16 mouse cellular contexts compared by ENCODE assay signal in genomic region chr16:6955102-6955675, GRCm38 (mm10).
"Had no signal": no experiment of that assay in that cellular context is flagged by ENCODE, and none has a peak within 500 bp of the region (broad histone marks: within the 10 kb centered on the region; RNA-seq: fewer than 3 reads in every experiment).

No protein-coding gene starts in this region.

- H3K4me3 ChIP-seq: midbrain, embryonic 12.5 days; midbrain, embryonic 15.5 days; neural tube, embryonic 12.5 days; neural tube, embryonic 15.5 days had no signal

- H3K27ac ChIP-seq: kidney, postnatal 0 days; liver, embryonic 14.5 days; macrophage; midbrain, embryonic 12.5 days; midbrain, embryonic 15.5 days; neural tube, embryonic 12.5 days; neural tube, embryonic 15.5 days; stomach, postnatal 0 days had no signal

- DNase-seq: kidney, adult 18-20 months; kidney, adult 9 months; kidney, postnatal 25 days; liver, postnatal 0 days; lung, embryonic 14.5 days; retina, postnatal 1 day; right cerebral cortex, postnatal 4 days; thymus, postnatal 25 days had no signal
